Comparison of ENCODE assay signal across 13 mouse cellular contexts in the genomic region with DNA sequence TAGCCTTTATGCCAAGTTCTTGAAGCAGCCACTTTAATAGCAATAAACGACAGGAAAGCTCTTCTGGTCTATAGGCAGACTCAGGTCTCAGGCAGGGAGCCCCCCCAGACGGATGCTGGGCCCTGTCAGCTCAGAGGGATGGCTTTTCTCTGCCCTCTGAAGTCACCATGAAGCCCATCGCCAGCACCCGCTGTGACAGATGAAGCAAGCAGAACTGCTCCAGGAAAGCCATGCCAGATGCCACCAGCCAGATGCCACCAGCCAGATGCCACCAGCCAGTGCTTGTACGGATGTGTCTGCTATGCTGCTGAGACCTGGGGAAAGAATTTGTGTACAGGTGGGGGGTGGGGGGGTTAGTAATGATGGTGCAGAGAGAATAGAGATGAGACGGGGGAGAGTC. TPM values are rescaled to one million over a fixed set of nuclear protein-coding genes. Genes with fewer than 3 reads are reported as not detected.
"Had no signal": no experiment of that assay in that cellular context is flagged by ENCODE, and none has a peak within 500 bp of the region (broad histone marks: within the 10 kb centered on the region; RNA-seq: fewer than 3 reads in every experiment).

No protein-coding gene starts in this region.

- H3K9me3 ChIP-seq: limb, embryonic 15.5 days; liver, embryonic 12.5 days; midbrain, embryonic 10.5 days; midbrain, embryonic 15.5 days; neural tube, embryonic 13.5 days; stomach, embryonic 15.5 days had no signal

- H3K4me1 ChIP-seq: liver, embryonic 12.5 days; midbrain, embryonic 10.5 days; midbrain, embryonic 15.5 days had no signal

- H3K36me3 ChIP-seq: limb, embryonic 15.5 days; liver, embryonic 12.5 days; midbrain, embryonic 10.5 days; midbrain, embryonic 15.5 days; neural tube, embryonic 13.5 days; stomach, embryonic 15.5 days had no signal

- H3K27ac ChIP-seq: kidney, postnatal 0 days; limb, embryonic 15.5 days; liver, embryonic 12.5 days; midbrain, embryonic 10.5 days; midbrain, embryonic 15.5 days; neural tube, embryonic 13.5 days; stomach, embryonic 15.5 days had no signal

- H3K4me2 ChIP-seq: limb, embryonic 15.5 days; liver, embryonic 12.5 days; lung, embryonic 14.5 days; midbrain, embryonic 15.5 days; neural tube, embryonic 13.5 days; stomach, embryonic 15.5 days had no signal

- H3K4me3 ChIP-seq: limb, embryonic 15.5 days; liver, embryonic 12.5 days; midbrain, embryonic 10.5 days; midbrain, embryonic 15.5 days; neural tube, embryonic 13.5 days; stomach, embryonic 15.5 days had no signal

- DNase-seq: kidney, adult 11 months; lung, postnatal 4 days; right cerebral cortex, postnatal 14 days; thymus, postnatal 4 days had no signal

- H3K9ac ChIP-seq: limb, embryonic 15.5 days; liver, embryonic 12.5 days; lung, embryonic 14.5 days; midbrain, embryonic 15.5 days; neural tube, embryonic 13.5 days; stomach, embryonic 15.5 days had no signal

- H3K27me3 ChIP-seq: limb, embryonic 15.5 days; liver, embryonic 12.5 days; midbrain, embryonic 15.5 days; neural tube, embryonic 13.5 days; stomach, embryonic 15.5 days had no signal

- ATAC-seq: liver, embryonic 12.5 days; midbrain, embryonic 15.5 days had no signal

RNA-seq across cellular contexts. Expression of gene Kcng3, which starts 58.6 kb away (rescaled TPM):
- polyA plus RNA-seq: limb, embryonic 11.5 days; limb, embryonic 15.5 days; lung, embryonic 14.5 days; midbrain, embryonic 10.5 days; neural tube, embryonic 13.5 days had no signal
